Mouse (Mus musculus) stomach, embryonic 16.5 days (tissue): ENCODE data around the gene Otc. TPM values are rescaled to one million over a fixed set of nuclear protein-coding genes. Genes with fewer than 3 reads are reported as not detected.

Source experiments
- ATAC-seq: fragments of 200-750 bp; cut with Nextera tagmentation; 2 replicates; pipeline ENCODE4 v1.8.0; 2017; ENCODE audit warnings: moderate number of reproducible peaks, moderate TSS enrichment; ENCODE audit not compliant: insufficient read depth, low FRiP score
- H3K27ac ChIP-seq: fragments of 300-500 bp; sonication (generic); 2 replicates; pipeline ENCODE4 v1.5.1; 2014; ENCODE audit warnings: low read length
- H3K27me3 ChIP-seq: fragments of 300-500 bp; sonication (generic); 2 replicates; pipeline ENCODE4 v1.6.1; 2014; ENCODE audit warnings: low read length, control low read depth, mixed read lengths; ENCODE audit not compliant: control insufficient read depth, insufficient read depth
- H3K36me3 ChIP-seq: fragments of 300-500 bp; sonication (generic); 2 replicates; pipeline ENCODE4 v1.6.1; 2014; ENCODE audit warnings: low read length; ENCODE audit not compliant: control insufficient read depth, insufficient read depth
- H3K4me1 ChIP-seq: fragments of 300-500 bp; sonication (generic); 2 replicates; pipeline ENCODE4 v1.6.1; 2014; ENCODE audit warnings: low read length, control low read depth, mixed read lengths; ENCODE audit not compliant: control insufficient read depth, insufficient read depth
- H3K4me2 ChIP-seq: fragments of 300-500 bp; sonication (generic); 2 replicates; pipeline ENCODE4 v1.6.1; 2014; ENCODE audit warnings: low read depth, low read length, mixed read lengths
- H3K4me3 ChIP-seq: fragments of 300-500 bp; sonication (generic); replicated peaks from 2 replicates; pipeline ENCODE4 v1.5.1; 2014; ENCODE audit warnings: mild to moderate bottlenecking, low read length
- H3K9ac ChIP-seq: fragments of 300-500 bp; sonication (generic); 2 replicates; pipeline ENCODE4 v1.6.1; 2014; ENCODE audit warnings: low read length
- H3K9me3 ChIP-seq: fragments of 300-500 bp; sonication (generic); replicated peaks from 2 replicates; pipeline ENCODE4 v1.6.1; 2016; ENCODE audit warnings: low read length, control low read depth; ENCODE audit not compliant: control insufficient read depth
- WGBS: fragments of 180-500 bp; shearing (Covaris S2); extraction: QIAGEN DNeasy Blood & Tissue Kit; methylation state at CpG from one replicate; pipeline ENCODE4 v1.1.7; 2014; 5-methylcytosine and 5-hydroxymethylcytosine counted together
- polyA plus RNA-seq: library from polyadenylated mRNA; unstranded; fragments of >200 nt; fragmentation: Nextera tagmentation; extraction: Ambion mirVana; gene quantifications from 2 replicates; pipeline ENCODE4 v1.2.1, GENCODE M21; 2015

Gene Otc
- polyA plus RNA-seq, 1 experiment from 2014 or later: 9.7 TPM

GRCm38 (mm10) chrX:10355867-10356266 lies 103.8 kb downstream of the Otc start:
- H3K36me3 ChIP-seq: no peaks in the 10 kb centered on the region
- no peak for ATAC-seq
- no peaks in the 10 kb centered on the region for H3K27me3 ChIP-seq
- no peak overlapping the region for H3K4me3 ChIP-seq
- H3K27ac ChIP-seq: no peak overlapping the region
- H3K9ac ChIP-seq: no peak overlapping the region
- WGBS: 42% methylated on average over 4 of the region's 4 CpGs
- no peak overlapping the region for H3K4me2 ChIP-seq
- H3K4me1 ChIP-seq: no peaks in the 10 kb centered on the region
- no peaks in the 10 kb centered on the region for H3K9me3 ChIP-seq

Other genes with a start within 250 kb of the Otc start
- gene Srpx, start 134.6 kb upstream of the Otc start, polyA plus RNA-seq: 30.0 and 36.6 TPM in 2 replicates
- 9.9 and 11.9 TPM in 2 replicates for gene Rpgr, start 35.4 kb upstream of the Otc start, polyA plus RNA-seq
- 113 and 122 TPM in 2 replicates for gene Tspan7, start 232.9 kb downstream of the Otc start, polyA plus RNA-seq